Mouse (Mus musculus) embryonic fibroblast, embryonic 13.5 days (primary cell): ENCODE results near the gene Zfp276.

Source experiments
- CTCF ChIP-seq: IDR thresholded peaks from 2 replicates; pipeline ENCODE4 v1.5.1; 2011; ENCODE audit warnings: mild to moderate bottlenecking, control low read depth, low read length, moderate library complexity, borderline replicate concordance; ENCODE audit not compliant: insufficient read depth
- POLR2A ChIP-seq: IDR thresholded peaks from 2 replicates; pipeline ENCODE4 v1.6.1; 2011; ENCODE audit warnings: low read depth, mild to moderate bottlenecking, control low read depth, low read length, moderate library complexity

DNA sequence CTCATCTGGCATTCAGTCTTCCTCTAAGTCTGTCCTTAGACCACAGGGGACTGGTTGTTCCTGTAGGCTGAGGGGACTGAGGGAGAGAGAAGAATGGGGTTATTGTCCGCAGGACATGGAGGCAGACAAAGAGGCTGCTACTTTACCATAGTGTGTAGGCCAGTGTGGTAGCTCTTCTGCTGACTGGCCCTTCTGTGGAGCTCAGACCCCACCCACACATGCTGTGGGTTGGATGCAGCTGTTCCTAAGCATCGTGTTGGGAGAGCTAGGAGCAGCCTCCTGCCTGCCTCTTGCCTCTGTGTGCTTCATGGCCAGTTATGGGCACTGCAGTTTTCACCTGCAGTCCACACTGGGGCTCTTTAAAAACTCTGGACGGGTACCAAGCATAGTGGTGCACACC lies 3.1 kb downstream of the Zfp276 start:
- TF ChIP-seq POLR2A: no peak
- TF ChIP-seq CTCF: no peak
